Mouse (Mus musculus) MEL (cell line): ENCODE data around the gene Bcan. TPM values are rescaled to one million over a fixed set of nuclear protein-coding genes. Genes with fewer than 3 reads are reported as not detected.

Experiments
- DNase-seq: peaks from one replicate; pipeline ENCODE4 v3.0.0; 2011; ENCODE audit warnings: low read depth, low spot score
- H3K27ac ChIP-seq: 2 replicates; pipeline ENCODE4 v1.5.1; 2012; ENCODE audit warnings: low read depth, mild to moderate bottlenecking, control low read depth, low read length, moderate library complexity; ENCODE audit not compliant: control insufficient read depth
- H3K27me3 ChIP-seq, 2 experiments: fragments of 150-350 bp in 1 of 2; sonication (generic) in 1 of 2; 2 replicates each; pipeline ENCODE4 v1.6.1; 2012; ENCODE audit warnings: low read length in 2 of 2, mild to moderate bottlenecking in 2 of 2, improper control_type of control experiment in 1 of 2, moderate library complexity in 1 of 2; ENCODE audit not compliant: insufficient read depth in 2 of 2, control insufficient read depth in 1 of 2
- H3K36me3 ChIP-seq, 2 experiments: 2 replicates each; pipeline ENCODE4 v1.6.1; 2012 to 2014; ENCODE audit warnings: low read length in 2 of 2, improper control_type of control experiment in 1 of 2, inconsistent platforms in 1 of 2, mild to moderate bottlenecking in 1 of 2; ENCODE audit not compliant: insufficient read depth in 2 of 2, control insufficient read depth in 1 of 2
- H3K4me1 ChIP-seq, 2 experiments: fragments of 150-350 bp in 1 of 2; sonication (generic) in 1 of 2; 2 replicates each; pipeline ENCODE4 v1.6.1; 2012; ENCODE audit warnings: low read length in 2 of 2, improper control_type of control experiment in 1 of 2, mild to moderate bottlenecking in 1 of 2; ENCODE audit not compliant: insufficient read depth in 2 of 2, control insufficient read depth in 1 of 2
- H3K4me3 ChIP-seq, 2 experiments: fragments of 150-350 bp in 1 of 2; sonication (generic) in 1 of 2; 2 replicates each; pipeline ENCODE4 v1.5.1; 2012; ENCODE audit warnings: low read depth in 2 of 2, low read length in 2 of 2, mild to moderate bottlenecking in 2 of 2, moderate library complexity in 2 of 2, control low read depth in 1 of 2, improper control_type of control experiment in 1 of 2; ENCODE audit not compliant: control insufficient read depth in 1 of 2, insufficient read depth in 1 of 2
- H3K79me2 ChIP-seq: 2 replicates; pipeline ENCODE4 v1.6.1; 2012; ENCODE audit warnings: mild to moderate bottlenecking, low read length, moderate library complexity; ENCODE audit not compliant: control insufficient read depth, poor library complexity, insufficient read depth
- H3K9ac ChIP-seq: 2 replicates; pipeline ENCODE4 v1.6.1; 2012; ENCODE audit warnings: low read depth, mild to moderate bottlenecking, control low read depth, low read length, moderate library complexity; ENCODE audit not compliant: control insufficient read depth, poor library complexity, severe bottlenecking
- H3K9me3 ChIP-seq: fragments of 150-350 bp; sonication (generic); replicated peaks from 2 replicates; pipeline ENCODE4 v1.6.1; 2012; ENCODE audit warnings: mild to moderate bottlenecking, low read length, improper control_type of control experiment, moderate library complexity; ENCODE audit not compliant: insufficient read depth
- BHLHE40 ChIP-seq: IDR thresholded peaks from 2 replicates; pipeline ENCODE4 v1.6.1; 2012; ENCODE audit warnings: low read depth, mild to moderate bottlenecking, inconsistent platforms, low read length, improper control_type of control experiment, borderline replicate concordance
- CHD2 ChIP-seq: IDR thresholded peaks from 2 replicates; pipeline ENCODE4 v1.6.1; 2011; ENCODE audit warnings: low read length, improper control_type of control experiment
- CTCF ChIP-seq, 3 experiments: IDR thresholded peaks in 2 of 3; conservative IDR thresholded peaks in 1 of 3; 2 replicates each; pipeline ENCODE4 v1.5.1; 2011 to 2012; ENCODE audit warnings: low read length in 3 of 3, low read depth in 2 of 3, mild to moderate bottlenecking in 2 of 3, improper control_type of control experiment in 1 of 3, inconsistent platforms in 1 of 3, mixed read lengths in 1 of 3, moderate library complexity in 1 of 3; ENCODE audit not compliant: control insufficient read depth in 1 of 3, insufficient read depth in 1 of 3, poor library complexity in 1 of 3, severe bottlenecking in 1 of 3
- ELF1 ChIP-seq: IDR thresholded peaks from 2 replicates; pipeline ENCODE4 v1.6.1; 2014; ENCODE audit warnings: low read depth, mild to moderate bottlenecking, inconsistent platforms, low read length, improper control_type of control experiment, moderate library complexity
- ETS1 ChIP-seq: IDR thresholded peaks from 2 replicates; pipeline ENCODE4 v1.6.1; 2012; ENCODE audit warnings: low read depth, mild to moderate bottlenecking, inconsistent platforms, low read length, improper control_type of control experiment, moderate library complexity
- GATA1 ChIP-seq: IDR thresholded peaks from 2 replicates; pipeline ENCODE4 v1.6.1; 2011; ENCODE audit warnings: low read depth, low read length, improper control_type of control experiment
- HCFC1 ChIP-seq: IDR thresholded peaks from 2 replicates; pipeline ENCODE4 v1.6.1; 2012; ENCODE audit warnings: low read depth, mild to moderate bottlenecking, inconsistent platforms, low read length, improper control_type of control experiment, moderate library complexity
- MAZ ChIP-seq: IDR thresholded peaks from 2 replicates; pipeline ENCODE4 v1.6.1; 2012; ENCODE audit warnings: low read depth, mild to moderate bottlenecking, inconsistent platforms, low read length, improper control_type of control experiment
- NELFE ChIP-seq: IDR thresholded peaks from 2 replicates; pipeline ENCODE4 v1.6.1; 2011; ENCODE audit warnings: low read depth, low read length, improper control_type of control experiment
- POLR2A ChIP-seq, 2 experiments: IDR thresholded peaks; 2 replicates each; pipeline ENCODE4 v1.6.1; 2011 to 2012; ENCODE audit warnings: low read length in 2 of 2, mild to moderate bottlenecking in 2 of 2, control low read depth in 1 of 2, improper control_type of control experiment in 1 of 2, low read depth in 1 of 2, moderate library complexity in 1 of 2; ENCODE audit not compliant: control insufficient read depth in 1 of 2, insufficient read depth in 1 of 2, poor library complexity in 1 of 2
- POLR2AphosphoS2 ChIP-seq: IDR thresholded peaks from 2 replicates; pipeline ENCODE4 v1.6.1; 2011; ENCODE audit warnings: low read length, improper control_type of control experiment
- RAD21 ChIP-seq: IDR thresholded peaks from 2 replicates; pipeline ENCODE4 v1.6.1; 2011; ENCODE audit warnings: mild to moderate bottlenecking, low read depth, low read length, improper control_type of control experiment
- SIN3A ChIP-seq: IDR thresholded peaks from 2 replicates; pipeline ENCODE4 v1.6.1; 2012; ENCODE audit warnings: low read length, improper control_type of control experiment, inconsistent platforms
- SMC3 ChIP-seq: IDR thresholded peaks from 2 replicates; pipeline ENCODE4 v1.6.1; 2011; ENCODE audit warnings: low read depth, low read length, improper control_type of control experiment
- TBP ChIP-seq: IDR thresholded peaks from 2 replicates; pipeline ENCODE4 v1.8.0; 2011; ENCODE audit warnings: low read depth, low read length, improper control_type of control experiment
- UBTF ChIP-seq: IDR thresholded peaks from 2 replicates; pipeline ENCODE4 v1.6.1; 2012; ENCODE audit warnings: low read depth, mild to moderate bottlenecking, inconsistent platforms, low read length, improper control_type of control experiment, moderate library complexity, borderline replicate concordance; ENCODE audit not compliant: insufficient read depth
- USF2 ChIP-seq, 2 experiments: IDR thresholded peaks; 2 replicates each; pipeline ENCODE4 v1.6.1; 2011 to 2012; ENCODE audit warnings: improper control_type of control experiment in 2 of 2, low read length in 2 of 2, borderline replicate concordance in 1 of 2, inconsistent platforms in 1 of 2, low read depth in 1 of 2, mild to moderate bottlenecking in 1 of 2; ENCODE audit not compliant: insufficient read depth in 1 of 2
- ZC3H11A ChIP-seq: IDR thresholded peaks from 2 replicates; pipeline ENCODE4 v1.6.1; 2012; ENCODE audit warnings: low read depth, mild to moderate bottlenecking, inconsistent platforms, low read length, improper control_type of control experiment
- ZKSCAN1 ChIP-seq: IDR thresholded peaks from 2 replicates; pipeline ENCODE4 v1.6.1; 2012; ENCODE audit warnings: low read depth, mild to moderate bottlenecking, inconsistent platforms, low read length, improper control_type of control experiment, moderate library complexity
- ZMIZ1 ChIP-seq: IDR thresholded peaks from 2 replicates; pipeline ENCODE4 v1.6.1; 2012; ENCODE audit warnings: low read depth, mild to moderate bottlenecking, inconsistent platforms, low read length, improper control_type of control experiment, moderate library complexity
- polyA plus RNA-seq, 2 experiments: library from polyadenylated mRNA; stranded (reverse) in 1 of 2; unstranded in 1 of 2; fragments of >175 nt in 1 of 2; fragments of >200 nt in 1 of 2; gene quantifications; 2 replicates each; pipeline versions ENCODE4 v1.2.1 to v1.2.4; 2012; ENCODE audit warnings: low replicate concordance in 2 of 2, low read depth in 1 of 2; ENCODE audit not compliant: insufficient read length in 2 of 2, insufficient read depth in 1 of 2, missing spikeins in 1 of 2
- total RNA-seq: library from RNA; depleted of rRNA; stranded (reverse); fragments of 300-350 nt; gene quantifications from 2 replicates; pipeline ENCODE4 v1.2.3, GENCODE M21; 2012

Bcan gene
- total and polyA plus RNA-seq, 3 experiments: not detected

GRCm38 (mm10) chr3:88030608-88031395, 30.8 kb upstream of the Bcan start:
- TF ChIP-seq CHD2 (no peak), USF2 (IDR thresholded peaks at IDR 0.05; ENCODE audit: borderline replicate concordance in 1 of 2, insufficient read depth in 1 of 2, low read depth in 1 of 2, low read length in 2 of 2) (no peak)
- TF ChIP-seq, all 39 proteins: peak for 0

GRCm38 (mm10) chr3:88027434-88028186, 27.6 kb upstream of the Bcan start, which contains the start of gene Hapln2:
Gene Hapln2, minus strand, starts transcription at chr3:88027583.
- Histone ChIP-seq H3K79me2 (no peaks in the 10 kb centered on the region), H3K9ac (no peak within 1 kb of the TSS), H3K27me3 (peaks cover 0 to 2% of the 10 kb centered on the region in 2 experiments; a peak in 3 of 4 replicates), H3K4me1 (no peaks in the 10 kb centered on the region), H3K4me3 (no peak within 1 kb of the TSS), H3K9me3 (no peaks in the 10 kb centered on the region), H3K27ac (no peak within 1 kb of the TSS), H3K36me3 (no peaks in the 10 kb centered on the region)
- DNase-seq: peak; percentile 68
- TF ChIP-seq MAZ (no peak), NELFE (no peak), POLR2AphosphoS2 (no peak), POLR2A (IDR thresholded peaks at IDR 0.05; ENCODE audit: control insufficient read depth in 1 of 2, insufficient read depth in 1 of 2, low read depth in 1 of 2, low read length in 2 of 2, poor library complexity in 1 of 2) (no peak), ELF1 (no peak), ZMIZ1 (no peak), SMC3 (peak; percentile 86), UBTF (no peak), ZC3H11A (peak; percentile 81), BHLHE40 (0 out of 2 replicates have a peak, but pooled peaks have one; percentile 22), RAD21 (peak; percentile 87), GATA1 (no peak), SIN3A (no peak; the same call in 1 of the 2 replicates), TBP (no peak), ZKSCAN1 (no peak), CTCF (IDR thresholded peaks at IDR 0.05 in 2 of 3, conservative IDR thresholded peaks at IDR 0.05 in 1 of 3; ENCODE audit: control insufficient read depth in 1 of 3, insufficient read depth in 1 of 3, low read depth in 2 of 3, low read length in 3 of 3, poor library complexity in 1 of 3, severe bottlenecking in 1 of 3) (peak; percentile 71 to 86 (median 81)), ETS1 (no peak), HCFC1 (0 out of 2 replicates have a peak, but pooled peaks have one; percentile 26)

More at GRCm38 (mm10) chr3:88030608-88031395, 30.8 kb upstream of the Bcan start:
- no peaks in the 10 kb centered on the region; a peak in 3 of 4 replicates for H3K27me3 ChIP-seq
- H3K79me2 ChIP-seq: no peaks in the 10 kb centered on the region
- H3K4me3 ChIP-seq: no peak overlapping the region
- no peaks in the 10 kb centered on the region for H3K9me3 ChIP-seq
- peaks cover 0 to 2% of the 10 kb centered on the region in 2 experiments; a peak in 2 of 4 replicates for H3K36me3 ChIP-seq
- no peak overlapping the region for H3K27ac ChIP-seq
- no peak for DNase-seq
- H3K4me1 ChIP-seq: 0 out of 4 replicates have a peak, but pooled peaks cover 0 to 2% of the 10 kb centered on the region in 2 experiments
- H3K9ac ChIP-seq: no peak overlapping the region
